Mouse (Mus musculus) olfactory bulb, adult 2 months (tissue): ENCODE data around the gene Slc39a9.

Source experiments
- CTCF ChIP-seq: fragments of 200-500 bp; IDR thresholded peaks from 2 replicates; pipeline ENCODE4 v1.5.1; 2012; ENCODE audit warnings: low read depth, mild to moderate bottlenecking, low read length, moderate library complexity; ENCODE audit not compliant: insufficient read depth
- POLR2A ChIP-seq: fragments of 200-500 bp; IDR thresholded peaks from 2 replicates; pipeline ENCODE4 v1.6.1; 2012; ENCODE audit warnings: mild to moderate bottlenecking, low read depth, low read length, moderate library complexity; ENCODE audit not compliant: insufficient read depth

DNA sequence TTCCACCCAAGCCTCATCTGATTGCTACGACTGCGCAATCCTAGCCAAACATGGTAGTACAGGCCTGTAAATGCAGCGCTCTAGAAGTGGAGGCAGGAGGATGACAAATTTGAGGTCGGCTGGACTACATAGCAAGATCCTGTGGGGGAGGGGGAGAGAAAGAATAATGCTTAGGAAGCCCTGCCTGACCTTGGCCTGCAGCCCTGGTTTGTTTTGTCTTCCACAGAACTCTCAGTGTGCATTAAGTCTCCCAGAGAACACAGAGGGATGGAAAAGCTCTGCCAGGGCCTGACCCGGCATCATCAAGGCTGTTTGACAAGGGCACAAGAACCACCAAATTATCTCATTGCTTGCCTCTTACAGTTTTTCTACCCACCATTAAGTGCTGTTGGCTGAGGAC, 46.0 kb downstream of the Slc39a9 start:
- no peak for TF ChIP-seq CTCF
- TF ChIP-seq POLR2A = no peak
